ENCODE assay signal across 18 mouse cellular contexts in the genomic region with DNA sequence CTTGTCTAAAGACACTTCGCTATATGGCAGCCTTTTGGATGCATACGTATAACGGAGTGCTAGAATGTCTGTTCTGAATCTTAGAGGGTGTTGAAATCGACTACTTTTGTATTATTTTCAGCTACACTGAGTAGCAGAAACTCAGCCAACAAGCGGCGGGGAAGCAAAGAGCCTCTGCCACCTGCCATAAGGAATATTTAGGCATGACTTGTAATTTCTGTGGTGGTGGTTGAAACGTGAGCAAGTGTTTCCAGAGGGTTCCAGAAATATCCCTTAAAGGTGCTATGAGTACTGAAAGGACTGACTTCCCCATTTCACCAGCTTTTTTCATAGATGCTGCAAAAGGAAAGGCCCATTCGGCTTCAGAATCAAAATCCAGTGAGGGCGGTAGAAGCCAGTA.
A peak's percentile ranks its signal among the peaks of the same experiment; 100 is the strongest.
DNase-seq lines count a peak whose midpoint lies in the region; TF ChIP-seq lines count a peak whose summit lies in the region.
"Had no signal": no experiment of that assay in that cellular context is flagged by ENCODE, and none has a peak within 500 bp of the region (broad histone marks: within the 10 kb centered on the region; RNA-seq: fewer than 3 reads in every experiment).

No protein-coding gene starts in this region.

- peak; percentile 18 for DNase-seq in left cerebral cortex, adult 11 months (ENCODE audit: low spot score)
- DNase-seq in left cerebral cortex, adult 18-20 months (ENCODE audit: low spot score in 2 of 2), result no peak
- DNase-seq in cerebellum, adult 2 months, result peak; percentile 63 to 84
- peak; percentile 79 to 86 for DNase-seq in cerebellum, postnatal 14 days
- peak; percentile 78 for DNase-seq in telencephalon, adult 2 months (ENCODE audit: low read depth, low spot score)
- DNase-seq in layer of hippocampus, adult 2 months (ENCODE audit: low spot score in 2 of 2), result no peak
- no peak for DNase-seq in kidney, adult 11 months
- DNase-seq: adrenal gland, adult 8-10 months; gastrocnemius, adult 2 months; heart, postnatal 4 days; lung, postnatal 4 days; right cerebral cortex, postnatal 4 days had no signal

- H3K4me1 ChIP-seq in cerebellum, adult 2 months (ENCODE audit: control insufficient read depth, insufficient read depth, low read length), result peaks cover 42% of the 10 kb centered on the region
- H3K4me1 ChIP-seq: lung, embryonic 15.5 days had no signal

- WGBS in cerebellum, adult 2 months, result 18% methylated on average over 9 of the region's 9 CpGs

- TF ChIP-seq CTCF in cerebellum, adult 2 months (IDR thresholded peaks at IDR 0.05; ENCODE audit: borderline replicate concordance, insufficient read depth, low read depth, low read length), result no peak
- TF ChIP-seq CTCF in layer of hippocampus, adult 2 months (conservative IDR thresholded peaks at IDR 0.05), result no peak

- H3K27ac ChIP-seq in cerebellum, adult 2 months (ENCODE audit: insufficient read depth, low read length), result peak overlapping the region; percentile 83; the same call in 1 of the 2 replicates
- H3K27ac ChIP-seq in layer of hippocampus, adult 2 months, result no peak overlapping the region
- H3K27ac ChIP-seq: embryonic facial prominence, embryonic 10.5 days; forebrain, embryonic 12.5 days; gastrocnemius, adult 2 months; heart, embryonic 13.5 days; kidney, postnatal 0 days; liver, embryonic 14.5 days; lung, embryonic 15.5 days had no signal

- H3K27me3 ChIP-seq in cerebellum, adult 2 months (ENCODE audit: control insufficient read depth, insufficient read depth, low read length), result no peaks in the 10 kb centered on the region
- H3K27me3 ChIP-seq: heart, embryonic 13.5 days; lung, embryonic 15.5 days had no signal

- no peak for TF ChIP-seq POLR2A in cerebellum, adult 2 months (IDR thresholded peaks at IDR 0.05; ENCODE audit: borderline replicate concordance, insufficient read depth, low read length)

- H3K4me3 ChIP-seq in cerebellum, adult 2 months (replicated peaks; ENCODE audit: insufficient read depth, low read depth, low read length), result no peak overlapping the region
- H3K4me3 ChIP-seq in layer of hippocampus, adult 2 months, result no peak overlapping the region
- H3K4me3 ChIP-seq: embryonic facial prominence, embryonic 10.5 days; forebrain, embryonic 12.5 days; gastrocnemius, adult 2 months; heart, embryonic 13.5 days; lung, embryonic 15.5 days had no signal

Comparison
In these comparisons a context has a peak if more than half of its experiments do, and no peak if none do; other contexts are left out.
1. DNase-seq: peak in left cerebral cortex, adult 11 months (single experiment), cerebellum, adult 2 months (2 of 2), cerebellum, postnatal 14 days (2 of 2) and telencephalon, adult 2 months (single experiment); none in left cerebral cortex, adult 18-20 months (0 of 2), layer of hippocampus, adult 2 months (0 of 2) and kidney, adult 11 months (single experiment).